Mouse (Mus musculus) adrenal gland, postnatal 10 days (tissue): ENCODE results near the gene Hoxb8. TPM values are rescaled to one million over a fixed set of nuclear protein-coding genes. Genes with fewer than 3 reads are reported as not detected.

ENCODE experiments used
- DNase-seq: peaks from one replicate; pipeline ENCODE4 v3.0.0; 2021; ENCODE audit warnings: mixed read lengths
- microRNA-seq: library from miRNA; unstranded; fragments of <30 nt; microRNA quantifications from one replicate; pipeline ENCODE4 v1.2.0, GENCODE M21; 2021
- total RNA-seq, 2 experiments: library from RNA; stranded (reverse); gene quantifications; 2 replicates each; pipeline ENCODE4 v1.2.3; 2021

The Hoxb8 gene
- total RNA-seq, 2 experiments from 2014 or later = 38.5 to 44.0 TPM

DNA sequence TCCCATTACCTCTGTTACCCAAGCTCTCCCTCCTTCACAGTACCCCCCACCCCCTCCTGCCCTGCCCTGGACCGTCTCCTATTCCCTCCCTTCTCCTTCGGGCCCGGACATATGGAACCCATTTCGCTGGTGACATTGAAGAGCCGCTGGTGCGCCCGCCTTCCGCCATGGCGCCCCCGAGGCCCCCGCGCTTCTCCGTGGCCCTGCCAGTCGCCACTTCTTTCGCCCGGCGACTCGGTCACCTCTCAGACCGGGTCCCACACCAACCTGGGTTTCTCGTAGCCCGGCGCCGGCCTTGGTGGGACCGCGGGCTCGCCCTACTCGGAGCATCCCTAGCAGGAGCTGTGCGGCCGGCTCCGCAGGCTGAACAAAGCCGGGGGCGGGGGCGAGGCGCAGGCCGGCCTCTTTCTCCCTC is 50.9 kb downstream of the Hoxb8 start:
- DNase-seq = no peak

- no peak for DNase-seq
Measured at GRCm38 (mm10) chr11:96333241-96334001, 51.7 kb downstream of the Hoxb8 start.

DNA sequence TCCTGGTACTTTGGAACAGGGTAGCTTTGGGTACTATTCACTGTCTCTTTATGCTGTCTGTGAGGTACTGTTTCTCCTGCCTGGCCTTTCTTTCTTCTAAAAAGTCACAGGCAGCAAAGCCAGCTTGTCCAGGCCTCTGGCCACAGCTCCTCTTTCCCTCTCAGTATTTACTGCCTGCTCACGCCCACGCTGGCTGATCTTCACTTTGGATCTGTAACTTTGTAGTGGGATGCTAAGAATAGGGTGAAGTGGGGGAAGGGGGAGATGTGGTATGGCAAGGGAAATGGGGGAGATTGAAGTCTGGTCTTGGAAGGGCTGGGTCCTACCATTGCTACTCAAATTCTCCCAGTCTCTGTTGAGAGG is 52.3 kb downstream of the Hoxb8 start:
- DNase-seq = no peak

Small RNA genes lying within 50 kb of the gene (microRNA-seq; reads per million reads assigned to microRNA genes)
- gene Mir10a (27,315 reads per million, percentile 97 among the genes with 10 or more reads in this experiment), gene Mir196a-1 (16.6 reads per million, percentile 25 among the genes with 10 or more reads in this experiment)

Other genes with a start within 250 kb of the Hoxb8 start
- 10 to 100 TPM; 68.5 to 72.3 TPM for gene Snf8, start 247.0 kb upstream of the Hoxb8 start, total RNA-seq
- 10 to 100 TPM; 41.7 to 44.6 TPM for gene Ube2z, start 216.5 kb upstream of the Hoxb8 start, total RNA-seq
- 100 to 1,000 TPM; 267 to 394 TPM for gene Atp5g1, start 206.2 kb upstream of the Hoxb8 start, total RNA-seq
- gene Calcoco2, start 169.9 kb upstream of the Hoxb8 start, total RNA-seq = not detected
- gene Ttll6, start 148.1 kb upstream of the Hoxb8 start, total RNA-seq = not detected
- gene Hoxb13, start 87.6 kb upstream of the Hoxb8 start, total RNA-seq = under 1 TPM in 1 of 2 experiments, not detected in 1; 0.12 TPM
- gene Hoxb9, start 10.4 kb upstream of the Hoxb8 start, total RNA-seq = 10 to 100 TPM; 55.7 to 73.6 TPM
- 10 to 100 TPM; 27.3 to 27.7 TPM for gene Hoxb7, start 4.7 kb downstream of the Hoxb8 start, total RNA-seq
- 10 to 100 TPM; 23.6 to 29.8 TPM for gene Hoxb6, start 10.6 kb downstream of the Hoxb8 start, total RNA-seq
- 10 to 100 TPM; 12.1 to 17.1 TPM for gene Hoxb5, start 21.4 kb downstream of the Hoxb8 start, total RNA-seq
- gene Hoxb4, start 36.4 kb downstream of the Hoxb8 start, total RNA-seq = 10 to 100 TPM in 1 of 2 experiments, 1 to 10 TPM in 1; 8.4 to 15.9 TPM
- 10 to 100 TPM; 13.7 to 24.8 TPM for gene Hoxb3, start 41.4 kb downstream of the Hoxb8 start, total RNA-seq
- 10 to 100 TPM; 16.3 to 16.7 TPM for gene Hoxb2, start 68.6 kb downstream of the Hoxb8 start, total RNA-seq
- not detected for gene Hoxb1, start 83.8 kb downstream of the Hoxb8 start, total RNA-seq
- 1 to 10 TPM; 4.7 to 7.6 TPM for gene Skap1, start 182.7 kb downstream of the Hoxb8 start, total RNA-seq